Mouse (Mus musculus) forebrain, embryonic 15.5 days (tissue): ENCODE results near the gene Enpp6. TPM values are rescaled to one million over a fixed set of nuclear protein-coding genes. Genes with fewer than 3 reads are reported as not detected.

Experiments
- ATAC-seq: fragments of 200-750 bp; cut with Nextera tagmentation; replicated peaks from 2 replicates; pipeline ENCODE4 v1.8.0; 2017; ENCODE audit warnings: mild to moderate bottlenecking, moderate TSS enrichment, moderate library complexity
- H3K27ac ChIP-seq: fragments of 300-500 bp; sonication (generic); replicated peaks from 2 replicates; pipeline ENCODE4 v1.5.1; 2015; ENCODE audit warnings: mild to moderate bottlenecking, inconsistent platforms
- H3K27me3 ChIP-seq: fragments of 300-500 bp; sonication (generic); 2 replicates; pipeline ENCODE4 v1.6.1; 2015; ENCODE audit warnings: inconsistent platforms
- H3K36me3 ChIP-seq: fragments of 300-500 bp; sonication (generic); 2 replicates; pipeline ENCODE4 v1.6.1; 2015; ENCODE audit warnings: mild to moderate bottlenecking, inconsistent platforms
- H3K4me1 ChIP-seq: fragments of 300-500 bp; sonication (generic); 2 replicates; pipeline ENCODE4 v1.6.1; 2015; ENCODE audit warnings: inconsistent platforms
- H3K4me2 ChIP-seq: fragments of 300-500 bp; sonication (generic); replicated peaks from 2 replicates; pipeline ENCODE4 v1.6.1; 2015; ENCODE audit warnings: mild to moderate bottlenecking, inconsistent platforms
- H3K4me3 ChIP-seq: fragments of 300-500 bp; sonication (generic); 2 replicates; pipeline ENCODE4 v1.5.1; 2015; ENCODE audit warnings: mild to moderate bottlenecking, inconsistent platforms
- H3K9ac ChIP-seq: fragments of 300-500 bp; sonication (generic); replicated peaks from 2 replicates; pipeline ENCODE4 v1.6.1; 2015; ENCODE audit warnings: mild to moderate bottlenecking, inconsistent platforms
- H3K9me3 ChIP-seq: fragments of 300-500 bp; sonication (generic); 2 replicates; pipeline ENCODE4 v1.6.1; 2016; ENCODE audit warnings: inconsistent platforms
- WGBS: fragments of 180-500 bp; shearing (Covaris S2); methylation state at CpG from one replicate; pipeline ENCODE4 v1.1.7; 2015; ENCODE audit warnings: mixed read lengths; 5-methylcytosine and 5-hydroxymethylcytosine counted together
- polyA plus RNA-seq: library from polyadenylated mRNA; unstranded; fragments of >200 nt; fragmentation: Nextera tagmentation; extraction: Ambion mirVana; gene quantifications from 2 replicates; pipeline ENCODE4 v1.2.1, GENCODE M21; 2015

The Enpp6 gene
- polyA plus RNA-seq, 1 experiment from 2014 or later = 0.14 TPM

GRCm38 (mm10) chr8:47082201-47083027, 95.7 kb downstream of the Enpp6 start:
- ATAC-seq = no peak
- no peaks in the 10 kb centered on the region for H3K4me1 ChIP-seq
- no peaks in the 10 kb centered on the region for H3K27me3 ChIP-seq
- no peak overlapping the region for H3K27ac ChIP-seq
- no peaks in the 10 kb centered on the region for H3K36me3 ChIP-seq
- whole genome bisulfite sequencing = 83% methylated on average over 22 of the region's 22 CpGs
- no peak overlapping the region for H3K9ac ChIP-seq
- H3K4me2 ChIP-seq = no peak overlapping the region
- H3K4me3 ChIP-seq = no peak overlapping the region
- H3K9me3 ChIP-seq = no peaks in the 10 kb centered on the region

- Histone ChIP-seq H3K4me1 (no peaks in the 10 kb centered on the region), H3K4me2 (no peak overlapping the region), H3K9me3 (no peaks in the 10 kb centered on the region), H3K27ac (no peak overlapping the region), H3K36me3 (no peaks in the 10 kb centered on the region), H3K9ac (no peak overlapping the region), H3K4me3 (no peak overlapping the region), H3K27me3 (no peaks in the 10 kb centered on the region)
- ATAC-seq = no peak
- WGBS = 68% methylated on average over 8 of the region's 8 CpGs
Measured at GRCm38 (mm10) chr8:47090021-47090420, 103.3 kb downstream of the Enpp6 start.

- no peak for ATAC-seq
- Histone ChIP-seq H3K9me3 (no peaks in the 10 kb centered on the region), H3K27me3 (no peaks in the 10 kb centered on the region), H3K9ac (no peak overlapping the region), H3K4me3 (no peak overlapping the region), H3K4me1 (no peaks in the 10 kb centered on the region), H3K36me3 (no peaks in the 10 kb centered on the region), H3K27ac (no peak overlapping the region), H3K4me2 (no peak overlapping the region)
- WGBS = 83% methylated on average over 2 of the region's 2 CpGs
Measured at GRCm38 (mm10) chr8:47105617-47106016, 118.9 kb downstream of the Enpp6 start.

GRCm38 (mm10) chr8:47114133-47114796, 127.6 kb downstream of the Enpp6 start:
- Histone ChIP-seq H3K9ac (no peak overlapping the region), H3K27ac (no peak overlapping the region), H3K4me3 (no peak overlapping the region), H3K27me3 (no peaks in the 10 kb centered on the region), H3K4me2 (no peak overlapping the region), H3K36me3 (no peaks in the 10 kb centered on the region), H3K9me3 (no peaks in the 10 kb centered on the region), H3K4me1 (no peaks in the 10 kb centered on the region)
- 88% methylated on average over 17 of the region's 17 CpGs for WGBS
- ATAC-seq = no peak

GRCm38 (mm10) chr8:47117336-47117735, 130.6 kb downstream of the Enpp6 start:
- ATAC-seq = no peak
- Histone ChIP-seq H3K4me1 (no peaks in the 10 kb centered on the region), H3K9ac (no peak overlapping the region), H3K27me3 (no peaks in the 10 kb centered on the region), H3K36me3 (no peaks in the 10 kb centered on the region), H3K4me3 (no peak overlapping the region), H3K27ac (no peak overlapping the region), H3K9me3 (no peaks in the 10 kb centered on the region), H3K4me2 (no peak overlapping the region)
- WGBS = 88% methylated on average over 4 of the region's 4 CpGs

- Histone ChIP-seq H3K4me3 (no peak overlapping the region), H3K4me1 (no peaks in the 10 kb centered on the region), H3K9ac (no peak overlapping the region), H3K27me3 (no peaks in the 10 kb centered on the region), H3K9me3 (no peaks in the 10 kb centered on the region), H3K27ac (no peak overlapping the region), H3K36me3 (no peaks in the 10 kb centered on the region), H3K4me2 (no peak overlapping the region)
- no peak for ATAC-seq
- 63% methylated on average over 1 of the region's 1 CpGs for WGBS
Measured at GRCm38 (mm10) chr8:47119895-47120294, 133.2 kb downstream of the Enpp6 start.

- H3K4me3 ChIP-seq = no peak overlapping the region
- no peak for ATAC-seq
- no peaks in the 10 kb centered on the region for H3K9me3 ChIP-seq
- no peaks in the 10 kb centered on the region for H3K4me1 ChIP-seq
- WGBS = 94% methylated on average over 1 of the region's 1 CpGs
- H3K27ac ChIP-seq = no peak overlapping the region
- no peaks in the 10 kb centered on the region for H3K36me3 ChIP-seq
- no peak overlapping the region for H3K9ac ChIP-seq
- no peaks in the 10 kb centered on the region for H3K27me3 ChIP-seq
- no peak overlapping the region for H3K4me2 ChIP-seq
Measured at GRCm38 (mm10) chr8:47128859-47129258, 142.2 kb downstream of the Enpp6 start.

- H3K9ac ChIP-seq = no peak overlapping the region
- H3K4me2 ChIP-seq = no peak overlapping the region
- no peak overlapping the region for H3K27ac ChIP-seq
- no peaks in the 10 kb centered on the region for H3K9me3 ChIP-seq
- H3K4me1 ChIP-seq = no peaks in the 10 kb centered on the region
- no peaks in the 10 kb centered on the region for H3K36me3 ChIP-seq
- no peak overlapping the region for H3K4me3 ChIP-seq
- no peak for ATAC-seq
- 96% methylated on average over 3 of the region's 3 CpGs for WGBS
- H3K27me3 ChIP-seq = no peaks in the 10 kb centered on the region
Measured at GRCm38 (mm10) chr8:47133381-47133780, 146.7 kb downstream of the Enpp6 start.

- H3K4me3 ChIP-seq = no peak overlapping the region
- no peaks in the 10 kb centered on the region for H3K36me3 ChIP-seq
- WGBS = 56% methylated on average over 11 of the region's 11 CpGs
- ATAC-seq = no peak
- no peaks in the 10 kb centered on the region for H3K27me3 ChIP-seq
- no peak overlapping the region for H3K4me2 ChIP-seq
- H3K9me3 ChIP-seq = no peaks in the 10 kb centered on the region
- H3K4me1 ChIP-seq = no peaks in the 10 kb centered on the region
- no peak overlapping the region for H3K9ac ChIP-seq
- no peak overlapping the region for H3K27ac ChIP-seq
Measured at GRCm38 (mm10) chr8:47134736-47135135, 148.0 kb downstream of the Enpp6 start.

- ATAC-seq = no peak
- WGBS = 19% methylated on average over 9 of the region's 9 CpGs
- Histone ChIP-seq H3K9me3 (no peaks in the 10 kb centered on the region), H3K4me3 (no peak overlapping the region), H3K9ac (no peak overlapping the region), H3K4me1 (no peaks in the 10 kb centered on the region), H3K36me3 (no peaks in the 10 kb centered on the region), H3K4me2 (no peak overlapping the region), H3K27ac (no peak overlapping the region), H3K27me3 (no peaks in the 10 kb centered on the region)
Measured at GRCm38 (mm10) chr8:47135586-47135985, 148.9 kb downstream of the Enpp6 start.

GRCm38 (mm10) chr8:47136047-47136446, 149.4 kb downstream of the Enpp6 start:
- Histone ChIP-seq H3K4me1 (no peaks in the 10 kb centered on the region), H3K9me3 (no peaks in the 10 kb centered on the region), H3K4me2 (no peak overlapping the region), H3K4me3 (no peak overlapping the region), H3K27me3 (no peaks in the 10 kb centered on the region), H3K27ac (no peak overlapping the region), H3K36me3 (no peaks in the 10 kb centered on the region), H3K9ac (no peak overlapping the region)
- no peak for ATAC-seq
- 50% methylated on average over 5 of the region's 5 CpGs for WGBS

GRCm38 (mm10) chr8:47145258-47145657, 158.6 kb downstream of the Enpp6 start:
- Histone ChIP-seq H3K9ac (no peak overlapping the region), H3K36me3 (peaks cover 2% of the 10 kb centered on the region; the same call in 1 of the 2 replicates), H3K4me3 (no peak overlapping the region), H3K27me3 (no peaks in the 10 kb centered on the region), H3K9me3 (no peaks in the 10 kb centered on the region), H3K27ac (no peak overlapping the region), H3K4me1 (no peaks in the 10 kb centered on the region), H3K4me2 (no peak overlapping the region)
- no peak for ATAC-seq
- 83% methylated on average over 8 of the region's 9 CpGs for WGBS
